Mouse (Mus musculus) testis, adult 2 months (tissue): ENCODE data around the gene Kcnip4.

ENCODE experiments used
- CTCF ChIP-seq: fragments of 200-500 bp; IDR thresholded peaks from 2 replicates; pipeline ENCODE4 v1.5.1; 2012; ENCODE audit warnings: low read depth, mild to moderate bottlenecking, inconsistent platforms, low read length, moderate library complexity; ENCODE audit not compliant: control insufficient read depth, insufficient read depth, insufficient replicate concordance
- POLR2A ChIP-seq: fragments of 200-500 bp; IDR thresholded peaks from 2 replicates; pipeline ENCODE4 v1.6.1; 2012; ENCODE audit warnings: low read depth, mild to moderate bottlenecking, inconsistent platforms, low read length, moderate library complexity; ENCODE audit not compliant: control insufficient read depth

- TF ChIP-seq CTCF, result no peak
- no peak for TF ChIP-seq POLR2A
Observed at GRCm38 (mm10) chr5:49525242-49525612, 520 bp upstream of the Kcnip4 start.
